Mouse (Mus musculus) leukemia stem cell, adult 10-12 weeks (primary cell): Measurements from ENCODE around the gene Olfr15. TPM values are rescaled to one million over a fixed set of nuclear protein-coding genes. Genes with fewer than 3 reads are reported as not detected.

ENCODE experiments used
- polyA plus RNA-seq: library from polyadenylated mRNA; stranded (reverse); fragments of >175 nt; gene quantifications from 2 replicates; pipeline ENCODE4 v1.2.3, GENCODE M21; 2012; ENCODE audit warnings: low replicate concordance

The Olfr15 gene
- 0.02 TPM in 1 of 2 replicates, not detected in the other for polyA plus RNA-seq

DNA sequence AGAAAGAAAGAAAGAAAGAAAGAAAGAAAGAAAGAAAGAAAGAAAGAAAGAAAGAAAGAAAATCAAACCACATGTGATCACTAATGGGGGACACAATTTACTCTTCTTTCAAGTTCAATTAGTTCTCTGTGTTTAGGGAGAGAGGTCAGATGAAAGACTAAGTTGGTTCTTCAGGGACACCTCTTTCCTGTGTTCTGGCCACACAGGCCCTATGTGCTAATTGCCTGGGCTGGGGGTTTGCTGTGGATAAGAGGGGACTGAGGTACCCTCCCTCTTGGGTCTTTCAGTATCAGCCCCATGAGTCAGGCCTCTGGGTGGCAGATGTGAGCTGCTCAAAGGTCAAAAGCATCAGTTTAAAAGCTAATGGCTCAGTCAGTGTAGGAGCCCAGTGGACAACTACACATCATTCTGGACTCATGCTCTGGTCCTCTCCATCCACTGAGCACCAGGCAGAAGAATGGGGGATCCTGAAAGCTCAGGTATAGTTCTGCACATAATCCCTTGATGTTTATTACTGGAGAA lies at the start of gene Olfr15:
Gene Olfr15, plus strand, starts transcription at position 291 of the 522 bp plus-strand sequence.

DNA sequence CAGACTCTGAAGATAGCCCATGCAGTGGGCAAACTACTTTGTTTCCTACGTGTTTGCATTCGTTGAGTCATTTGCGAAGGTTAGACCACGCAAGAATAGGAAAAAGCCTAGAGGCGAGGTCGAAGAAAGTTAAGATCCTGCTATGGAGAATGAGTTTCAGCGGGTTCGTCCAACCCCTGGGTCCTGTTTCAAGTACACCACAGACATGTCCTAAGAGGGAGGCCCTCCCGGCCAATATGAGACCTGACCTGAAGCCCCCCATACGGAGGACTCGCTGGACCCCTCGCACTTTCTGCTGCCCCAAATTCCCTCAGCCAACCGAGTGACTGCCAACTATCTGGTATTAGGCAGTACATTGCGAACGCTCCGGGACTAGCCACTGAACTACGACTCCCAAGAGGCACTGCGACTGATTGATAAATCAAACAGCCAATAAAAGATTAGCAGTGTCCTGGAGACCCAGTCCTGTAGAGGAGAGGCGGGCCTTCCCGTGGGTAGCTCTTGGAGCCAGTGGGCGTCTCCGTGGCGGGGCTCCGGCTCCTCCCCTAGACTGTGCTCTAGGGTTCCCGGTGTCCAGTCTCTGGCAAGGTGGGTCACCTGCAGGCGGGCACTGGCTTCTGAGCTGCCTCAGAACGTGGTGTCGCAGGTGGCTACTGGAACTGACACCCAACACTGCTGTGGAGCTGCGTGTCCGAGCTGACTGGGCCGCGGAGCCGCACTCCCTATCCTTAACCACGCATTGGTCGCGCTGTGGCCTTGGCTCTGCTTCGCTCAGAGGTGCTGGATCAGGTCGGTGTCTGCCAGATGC lies 16.2 kb downstream of the Olfr15 start, which contains the start of gene Zfp174:
Gene Zfp174, plus strand, starts transcription at position 558 of the 808 bp plus-strand sequence.

DNA sequence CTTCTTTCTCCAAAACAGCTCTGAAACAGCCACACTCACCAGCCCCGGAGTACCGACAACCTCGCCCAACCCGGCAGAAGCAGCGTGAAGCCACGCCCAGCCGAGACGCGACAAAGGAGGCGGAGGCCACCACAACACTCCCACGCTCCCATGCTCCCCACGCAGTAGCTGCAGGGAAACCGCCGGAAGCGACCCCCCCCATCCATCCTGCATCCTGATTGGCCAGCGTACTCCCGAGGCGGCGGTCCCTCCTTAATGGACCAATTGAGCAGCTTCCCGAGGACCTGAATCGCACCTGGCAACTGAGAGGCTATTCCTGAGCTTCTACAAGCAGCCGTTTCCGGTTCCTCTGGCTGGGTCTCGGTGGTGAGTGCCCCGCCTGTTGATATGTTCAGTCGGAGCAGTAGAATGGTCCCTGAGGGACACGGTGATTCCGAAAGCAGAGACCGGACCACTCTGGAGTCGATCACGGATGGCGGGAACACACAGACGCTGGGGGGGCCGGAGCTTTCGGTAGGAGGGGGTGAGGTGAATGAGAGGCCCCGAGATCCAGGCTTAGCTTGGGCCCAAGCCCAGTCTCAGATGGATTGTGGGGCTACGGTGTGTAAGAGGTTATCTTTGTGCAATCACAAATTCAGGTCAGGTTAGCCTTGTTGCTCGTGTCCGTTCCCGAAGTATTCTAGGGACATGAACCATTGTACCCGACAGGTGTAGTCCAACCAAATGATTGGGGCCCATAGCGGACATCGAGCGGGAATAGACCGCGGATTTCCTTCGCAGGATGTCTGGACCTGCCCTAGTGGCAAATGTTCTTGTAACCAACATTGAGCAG lies 41.8 kb downstream of the Olfr15 start, which contains the start of gene Naa60:
Gene Naa60, plus strand, starts transcription at position 160 of the 832 bp plus-strand sequence.

DNA sequence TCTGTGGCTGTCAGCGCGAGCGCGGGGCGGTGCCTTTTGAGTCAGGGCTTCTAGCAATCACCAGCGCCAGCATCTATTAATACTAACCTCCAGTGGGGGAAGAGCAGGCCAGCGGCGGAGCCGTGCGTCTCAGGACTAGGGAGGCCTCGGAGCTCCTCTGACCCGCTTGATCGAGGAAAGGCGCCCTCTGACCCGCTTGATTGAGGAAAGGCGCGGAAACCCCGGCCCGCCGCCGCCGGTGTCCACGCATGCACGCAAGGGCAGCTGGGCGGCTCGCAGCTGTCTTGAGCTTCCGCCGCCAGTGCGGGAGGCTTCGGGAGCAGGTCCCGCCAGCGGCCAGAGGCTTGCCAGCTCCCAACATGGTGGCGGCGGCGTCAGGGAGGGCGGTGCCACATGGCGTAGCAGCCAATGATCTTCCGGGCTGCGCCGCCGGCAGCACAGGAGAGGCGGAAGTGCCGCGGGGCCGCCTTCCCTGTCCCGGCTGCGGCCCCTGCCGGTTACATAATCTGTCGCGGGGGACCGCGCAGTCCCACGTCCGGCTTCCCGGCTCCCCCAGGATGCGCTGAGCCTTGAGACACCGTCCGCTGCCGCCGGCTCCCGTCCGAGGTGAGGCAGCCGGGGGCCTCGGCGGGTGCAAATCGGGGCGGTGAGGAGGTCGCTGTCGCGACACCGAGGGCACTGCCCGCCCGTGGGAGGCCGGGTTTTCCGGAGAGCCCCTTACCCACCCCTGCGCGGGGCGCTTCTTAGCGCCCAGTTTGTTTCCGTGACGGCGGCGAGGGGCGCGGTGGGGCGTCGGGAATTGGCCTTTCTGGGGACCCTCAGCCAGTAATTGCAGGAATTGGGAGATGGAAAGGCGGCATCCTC lies 53.8 kb downstream of the Olfr15 start, which contains the start of the genes Zfp597 and Gm20695:
Gene Zfp597, minus strand, starts transcription at position 361 of the 864 bp plus-strand sequence.
Gene Gm20695, plus strand, starts transcription at position 448 of the 864 bp plus-strand sequence.

Other genes with a start within 250 kb of the Olfr15 start
- 0.25 TPM in 1 of 2 replicates, not detected in the other for gene Olfr161, start 239.8 kb upstream of the Olfr15 start, polyA plus RNA-seq
- gene Mefv, start 112.8 kb upstream of the Olfr15 start, polyA plus RNA-seq, result 0.50 and 0.65 TPM in 2 replicates
- 17.2 and 22.9 TPM in 2 replicates for gene Zfp263, start 86.8 kb upstream of the Olfr15 start, polyA plus RNA-seq
- 0.16 and 0.18 TPM in 2 replicates for gene Zfp174, start 16.4 kb downstream of the Olfr15 start, polyA plus RNA-seq
- 21.8 and 50.6 TPM in 2 replicates for gene Naa60, start 41.5 kb downstream of the Olfr15 start, polyA plus RNA-seq
- 5.6 and 6.4 TPM in 2 replicates for gene Zfp597, start 53.7 kb downstream of the Olfr15 start, polyA plus RNA-seq
- gene Gm20695, start 53.8 kb downstream of the Olfr15 start, polyA plus RNA-seq, result not detected in 2 replicates
- 23.8 and 28.9 TPM in 2 replicates for gene 1700037C18Rik, start 77.8 kb downstream of the Olfr15 start, polyA plus RNA-seq
- gene Cluap1, start 77.9 kb downstream of the Olfr15 start, polyA plus RNA-seq, result 14.0 and 40.7 TPM in 2 replicates
- gene Nlrc3, start 145.8 kb downstream of the Olfr15 start, polyA plus RNA-seq, result 0.25 and 0.74 TPM in 2 replicates
- gene Slx4, start 172.9 kb downstream of the Olfr15 start, polyA plus RNA-seq, result 16.2 and 40.7 TPM in 2 replicates
- not detected in 2 replicates for gene Dnase1, start 206.1 kb downstream of the Olfr15 start, polyA plus RNA-seq
- gene Trap1, start 246.9 kb downstream of the Olfr15 start, polyA plus RNA-seq, result 228 and 241 TPM in 2 replicates